Mouse (Mus musculus) lung, postnatal 0 days (tissue): ENCODE measurements at regions not wholly inside any gene's neighbourhood (a gene's known extent, or its start where the extent isn't known, plus 50 kb on each side); places are given as distances from the start of the nearest gene placed in this dataset.

Experiments
- CTCF ChIP-seq: IDR thresholded peaks from 2 replicates; pipeline ENCODE4 v1.5.1; 2016; ENCODE audit warnings: antibody characterized with exemption, mild to moderate bottlenecking
- EP300 ChIP-seq: IDR thresholded peaks from 2 replicates; pipeline ENCODE4 v1.6.1; 2016; ENCODE audit warnings: antibody characterized with exemption, mild to moderate bottlenecking, control low read depth

- TF ChIP-seq CTCF (no peak), EP300 (no peak)
Observed at GRCm38 (mm10) chr2:57696992-57697772, 300.5 kb upstream of the Galnt5 start.
